Mouse (Mus musculus): Measurements from ENCODE around the gene Ctdsp1. TPM values are rescaled to one million over a fixed set of nuclear protein-coding genes. Genes with fewer than 3 reads are reported as not detected.
A peak's percentile ranks its signal among the peaks of the same experiment; 100 is the strongest.

Ctdsp1 gene
- total RNA-seq (2021), result 100 to 1,000 TPM; 133 to 136 TPM
- long read RNA-seq, experiment 1, transcript Ctdsp1-201 (7 exons, 2,876 nt), result major isoform, 9 of 13 reads
- long read RNA-seq, experiment 1, partial matches to known transcripts, result 0 of 13 reads
- long read RNA-seq, experiment 1, other reads (novel, unspliced or antisense), result 4 of 13 reads
- long read RNA-seq, experiment 2, partial matches to known transcripts, result 21 of 22 reads
- long read RNA-seq, experiment 2, other reads (novel, unspliced or antisense), result 1 of 22 reads

DNA sequence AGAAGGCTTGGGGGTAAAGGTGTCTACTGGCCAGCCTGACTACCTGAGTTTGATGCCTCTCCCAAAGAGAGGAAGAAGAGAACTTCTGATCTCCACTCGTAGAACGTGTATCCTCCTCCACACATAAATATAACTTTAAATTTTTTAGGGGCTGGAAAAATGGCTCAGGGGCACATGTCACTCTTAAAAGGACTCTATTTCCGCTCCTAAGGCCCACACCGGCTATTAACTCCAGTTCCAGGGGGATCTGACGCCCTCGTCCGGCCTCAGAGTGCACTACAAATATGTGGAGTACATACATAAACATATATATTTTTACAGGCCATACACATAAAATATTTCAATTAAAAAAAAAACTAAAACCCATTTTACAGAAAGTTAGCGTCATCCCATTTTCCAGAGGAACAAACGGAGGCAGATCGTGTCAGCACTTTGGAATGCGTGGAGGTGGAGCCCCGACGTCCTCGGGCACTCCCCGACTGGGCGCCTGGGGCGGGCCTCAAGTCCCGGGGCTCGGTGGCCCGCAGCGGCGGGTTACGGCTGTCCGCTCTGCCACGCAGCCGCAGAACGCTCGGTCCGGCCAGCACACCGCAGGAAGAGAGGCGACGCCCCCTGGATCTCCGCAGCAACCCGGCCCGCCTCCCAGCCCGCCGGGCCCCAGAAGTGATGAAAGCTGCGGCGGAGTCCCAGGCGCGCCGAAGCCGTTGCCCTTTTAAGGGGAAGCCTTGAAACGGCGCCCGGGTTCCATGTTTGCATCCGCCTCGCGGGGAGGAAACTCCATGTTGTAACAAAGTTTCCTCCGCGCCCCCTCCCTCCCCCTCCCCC is at the start of gene Ctdsp1:
Gene Ctdsp1 (plus strand): TSS at position 586 of the 825 bp plus-strand sequence.
- DNase-seq (ENCODE audit: low spot score in 2 of 2), result peak; percentile 94 to 95

GRCm38 (mm10) chr1:74341898-74342297 is 49.4 kb upstream of the Ctdsp1 start:
- DNase-seq (ENCODE audit: low spot score in 2 of 2), result no peak

DNA sequence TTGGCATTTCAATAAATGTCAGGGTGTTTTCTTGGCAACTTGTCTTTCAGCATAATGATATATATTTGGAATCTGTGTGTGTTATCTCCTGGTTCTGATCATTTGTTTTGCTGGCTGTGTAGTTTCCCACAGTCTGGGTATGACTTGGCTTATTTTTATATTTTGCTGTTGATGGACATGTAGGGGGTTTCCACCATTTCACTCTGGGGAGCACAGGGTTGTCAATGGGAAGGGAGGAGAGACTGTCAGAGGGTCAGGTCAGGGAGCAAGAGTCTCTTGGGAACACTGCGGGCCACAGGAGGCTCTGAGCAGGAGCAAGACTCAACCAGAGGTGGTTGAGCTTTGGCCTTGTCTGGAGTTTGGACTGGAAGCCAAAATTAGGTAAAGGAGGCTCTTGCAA is 49.0 kb upstream of the Ctdsp1 start:
- DNase-seq (ENCODE audit: low spot score in 2 of 2), result no peak

GRCm38 (mm10) chr1:74343161-74343560 is 48.1 kb upstream of the Ctdsp1 start:
- DNase-seq (ENCODE audit: low spot score in 2 of 2), result no peak

DNA sequence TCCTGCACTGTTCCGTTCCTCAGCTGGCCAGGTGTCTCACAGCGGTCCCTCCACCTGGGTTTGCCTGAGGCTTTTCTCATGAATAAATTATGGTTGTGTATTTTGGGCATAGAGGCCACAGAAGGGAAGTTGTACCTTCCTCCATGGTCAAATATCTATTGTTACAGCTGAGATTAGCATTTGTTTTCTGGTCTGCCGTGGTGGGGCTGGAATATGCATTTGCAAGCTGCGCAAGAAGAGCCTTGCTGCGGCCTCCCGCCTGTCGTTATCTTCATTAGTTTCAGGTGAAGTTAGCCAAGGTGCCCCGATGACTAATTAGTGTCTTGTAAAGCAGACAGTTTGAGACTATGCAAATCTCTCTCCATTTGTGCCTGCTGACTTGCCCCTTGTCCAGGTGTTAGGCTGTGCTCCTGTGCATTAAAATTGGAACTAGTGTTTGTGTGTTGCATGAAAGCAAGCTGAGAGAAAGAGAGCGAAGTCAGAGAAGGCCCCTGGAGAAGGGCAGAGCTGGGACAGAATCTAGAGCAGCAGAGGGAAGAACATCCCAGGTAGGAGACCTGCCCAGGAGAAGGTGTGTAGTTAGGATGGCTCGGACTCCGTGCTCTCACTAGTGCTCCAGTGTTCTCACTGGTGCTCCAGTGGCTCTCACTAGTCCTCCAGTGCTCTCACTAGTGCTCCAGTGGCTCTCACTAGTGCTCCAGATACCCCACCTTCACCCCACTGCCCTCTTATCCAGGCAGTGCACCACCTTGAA is 47.0 kb upstream of the Ctdsp1 start:
- no peak for DNase-seq (ENCODE audit: low spot score in 2 of 2)

- no peak for DNase-seq (ENCODE audit: low spot score in 2 of 2)
These were observed 40.0 kb upstream of the Ctdsp1 start for GRCm38 (mm10) chr1:74351185-74351769.

GRCm38 (mm10) chr1:74352532-74353096 is 38.7 kb upstream of the Ctdsp1 start:
- no peak for DNase-seq (ENCODE audit: low spot score in 2 of 2)

- DNase-seq (ENCODE audit: low spot score in 2 of 2), result no peak
These were observed 37.7 kb upstream of the Ctdsp1 start for GRCm38 (mm10) chr1:74353453-74354229.

DNA sequence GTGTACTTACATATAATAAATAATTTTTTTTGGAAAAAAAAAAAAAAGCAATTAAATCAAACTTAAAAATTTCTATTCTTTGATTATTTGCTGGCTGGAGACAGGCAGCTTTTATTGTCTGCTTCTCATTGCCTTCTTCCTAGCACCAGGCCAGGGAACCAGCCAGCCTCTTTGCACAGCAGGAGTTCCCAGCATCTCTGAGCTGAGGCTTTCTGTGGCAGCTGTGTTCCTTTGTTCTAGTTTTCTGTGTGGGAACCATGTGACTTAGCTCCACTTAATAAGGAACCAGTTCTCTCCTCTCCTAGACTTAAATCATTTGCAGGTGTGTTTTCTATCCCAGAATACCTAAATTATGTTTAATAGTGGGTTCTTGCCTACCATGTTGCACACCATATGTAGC is 33.8 kb upstream of the Ctdsp1 start:
- no peak for DNase-seq (ENCODE audit: low spot score in 2 of 2)

GRCm38 (mm10) chr1:74359952-74360517 is 31.3 kb upstream of the Ctdsp1 start:
- no peak for DNase-seq (ENCODE audit: low spot score in 2 of 2)

DNA sequence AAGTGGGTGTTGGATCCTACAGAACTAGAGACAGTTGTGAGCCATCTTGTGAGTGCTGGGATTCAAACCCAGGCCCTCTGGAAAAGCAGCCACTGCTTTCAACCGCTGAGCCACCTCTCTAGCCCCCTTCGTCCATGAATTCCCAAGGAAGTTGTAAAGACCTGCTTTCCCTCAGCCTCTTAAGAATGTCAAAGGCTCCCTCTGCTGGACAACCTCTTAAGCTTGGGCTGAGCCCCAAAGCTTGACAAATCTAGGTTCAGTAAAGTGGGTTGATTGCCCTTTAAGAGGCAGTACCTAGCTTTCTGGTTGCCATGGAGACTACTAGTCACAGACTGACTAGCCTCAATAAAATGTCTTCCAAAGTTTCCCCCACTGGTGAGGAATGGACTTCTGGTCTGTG is 29.5 kb upstream of the Ctdsp1 start, which contains the start of gene Catip:
Gene Catip (plus strand): TSS at position 297 of the 400 bp plus-strand sequence.
- peak; percentile 57 to 63 for DNase-seq (ENCODE audit: low spot score in 2 of 2)

DNA sequence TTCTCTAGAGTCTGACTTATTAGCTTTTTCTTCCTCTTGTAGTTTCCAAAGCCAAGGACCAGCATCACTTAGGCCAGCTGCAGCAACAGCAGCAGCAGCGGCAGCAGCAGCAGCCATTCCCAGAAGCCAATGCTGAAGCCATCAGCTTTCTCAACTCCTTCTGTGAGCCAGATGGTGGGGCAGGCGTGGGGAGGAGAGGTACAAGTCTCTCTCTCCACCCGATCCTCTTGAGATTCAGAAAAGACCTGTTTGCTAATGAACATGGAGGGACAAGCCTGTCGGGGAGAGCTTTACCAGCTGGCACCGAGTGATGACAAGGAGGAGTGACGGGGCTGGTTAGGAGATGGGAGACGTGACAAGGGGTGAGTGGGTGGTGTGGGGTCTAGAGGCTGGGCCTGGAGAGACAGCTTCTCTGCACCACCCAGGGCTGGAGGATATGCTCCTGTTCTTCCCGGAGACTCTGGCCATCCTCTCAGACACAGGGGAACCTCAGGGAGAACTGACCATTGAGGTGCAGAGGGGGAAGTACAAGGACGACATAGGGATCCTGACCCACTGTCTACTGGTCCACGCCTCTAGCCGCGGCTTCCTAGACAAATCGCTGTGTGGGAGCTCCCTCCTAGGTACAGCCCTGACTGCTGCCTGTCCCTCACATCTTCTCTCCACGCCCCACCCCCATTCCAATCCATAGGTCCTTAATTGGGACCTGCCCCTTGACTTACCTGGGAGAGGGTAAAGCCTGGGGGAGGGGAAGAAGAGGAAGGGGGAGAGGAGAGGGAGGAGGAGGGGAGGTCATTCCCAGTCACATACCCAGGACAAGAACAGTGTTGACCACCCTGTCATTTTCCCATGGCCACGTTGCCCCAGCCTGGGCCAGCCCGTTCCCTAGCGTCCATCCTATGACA is 28.7 kb upstream of the Ctdsp1 start:
- DNase-seq (ENCODE audit: low spot score in 2 of 2), result no peak

DNA sequence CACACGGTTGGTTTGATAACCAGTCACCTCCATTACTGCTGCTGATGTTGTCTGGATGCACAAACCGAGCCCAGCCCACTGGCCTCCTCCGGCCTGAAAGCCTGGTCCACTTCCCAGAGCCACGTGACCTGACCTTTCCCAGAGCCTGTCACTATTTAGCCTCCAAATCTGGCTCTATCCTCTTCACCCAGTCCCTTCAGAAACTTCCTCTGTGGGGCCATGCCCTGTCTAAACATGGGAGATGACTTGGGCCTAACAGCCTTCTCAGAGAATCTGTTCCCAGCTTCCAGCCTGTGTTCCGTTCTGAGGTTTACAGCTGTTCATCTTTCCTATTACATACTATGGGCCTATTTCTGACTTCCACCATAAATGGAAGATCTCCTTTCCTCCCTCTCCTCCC is 27.9 kb upstream of the Ctdsp1 start:
- no peak for DNase-seq (ENCODE audit: low spot score in 2 of 2)

- no peak for DNase-seq (ENCODE audit: low spot score in 2 of 2)
These were observed 27.0 kb upstream of the Ctdsp1 start for GRCm38 (mm10) chr1:74364270-74364669.

GRCm38 (mm10) chr1:74367886-74368645 is 23.2 kb upstream of the Ctdsp1 start:
- DNase-seq (ENCODE audit: low spot score in 2 of 2), result no peak

- DNase-seq (ENCODE audit: low spot score in 2 of 2), result no peak
These were observed 21.3 kb upstream of the Ctdsp1 start for GRCm38 (mm10) chr1:74370040-74370439.

DNA sequence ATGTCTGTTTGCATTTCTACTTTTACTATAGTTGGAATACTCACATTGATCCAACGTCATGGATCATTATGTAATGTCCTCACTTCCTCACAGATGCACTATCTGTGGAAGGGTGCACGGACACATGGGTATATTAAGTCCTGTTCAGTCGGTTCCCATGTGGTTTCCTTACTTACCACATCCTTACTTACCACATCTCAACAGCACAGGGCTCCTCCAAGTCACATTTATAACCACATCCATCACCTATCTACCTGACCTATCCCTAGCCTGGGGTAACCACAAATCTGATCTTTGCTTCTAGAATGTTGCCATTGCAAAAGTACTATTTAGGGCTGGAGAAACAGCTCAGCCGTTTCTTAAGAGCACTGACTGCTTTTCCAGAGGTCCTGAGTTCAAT is 17.9 kb upstream of the Ctdsp1 start:
- DNase-seq (ENCODE audit: low spot score in 2 of 2), result no peak

- DNase-seq (ENCODE audit: low spot score in 2 of 2), result no peak
These were observed 16.3 kb upstream of the Ctdsp1 start, which contains the start of gene Slc11a1 for GRCm38 (mm10) chr1:74374980-74375379. TSS of gene Slc11a1 (plus strand) at chr1:74375195.
